Mouse (Mus musculus): ENCODE results near the gene Hcn2. TPM values are rescaled to one million over a fixed set of nuclear protein-coding genes. Genes with fewer than 3 reads are reported as not detected.

The Hcn2 gene
- total RNA-seq, 2 experiments from 2014 or later = not detected

- peak; percentile 48 for ATAC-seq (replicated peaks; ENCODE audit: poor library complexity)
Measured at GRCm38 (mm10) chr10:79768400-79768799, 52.0 kb downstream of the Hcn2 start.

DNA sequence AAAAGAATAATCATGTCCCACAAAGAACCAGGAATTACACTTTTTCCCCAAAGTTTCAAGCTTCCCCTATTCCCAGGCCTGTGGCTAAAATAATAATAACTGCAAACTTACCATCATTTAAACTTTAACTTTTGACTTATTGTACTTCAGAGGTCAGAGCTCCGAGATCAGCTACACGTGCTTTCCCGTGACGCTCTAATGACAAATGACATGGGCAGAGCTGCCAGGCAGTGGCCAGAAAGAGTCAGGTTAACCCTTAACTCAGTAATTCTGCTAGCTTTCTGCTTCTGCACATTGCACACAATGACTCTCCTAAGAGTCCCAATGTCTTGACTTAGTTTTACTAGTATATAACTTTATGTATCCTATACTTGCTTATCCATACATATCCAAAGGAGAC is 52.9 kb downstream of the Hcn2 start:
- ATAC-seq (replicated peaks; ENCODE audit: poor library complexity) = no peak

DNA sequence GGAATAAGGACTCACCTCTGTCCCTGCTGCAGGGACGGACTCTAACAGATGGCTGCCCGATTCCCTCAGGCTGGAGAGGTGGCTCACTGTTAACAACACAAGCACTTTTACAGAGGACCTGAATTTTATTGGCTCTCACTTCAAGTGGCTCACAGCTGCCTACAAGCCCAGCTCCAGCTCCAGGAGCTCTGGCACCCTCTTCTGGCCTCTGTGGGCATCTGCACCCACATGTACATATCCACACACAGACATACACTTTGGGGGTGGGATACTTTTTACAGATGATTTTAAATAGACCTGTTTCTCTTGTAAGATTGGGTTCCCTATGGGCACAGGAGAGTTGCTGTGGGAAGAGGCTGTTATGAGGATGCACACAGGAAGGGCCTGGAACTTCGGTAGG is 55.9 kb downstream of the Hcn2 start:
- ATAC-seq (replicated peaks; ENCODE audit: poor library complexity) = no peak

DNA sequence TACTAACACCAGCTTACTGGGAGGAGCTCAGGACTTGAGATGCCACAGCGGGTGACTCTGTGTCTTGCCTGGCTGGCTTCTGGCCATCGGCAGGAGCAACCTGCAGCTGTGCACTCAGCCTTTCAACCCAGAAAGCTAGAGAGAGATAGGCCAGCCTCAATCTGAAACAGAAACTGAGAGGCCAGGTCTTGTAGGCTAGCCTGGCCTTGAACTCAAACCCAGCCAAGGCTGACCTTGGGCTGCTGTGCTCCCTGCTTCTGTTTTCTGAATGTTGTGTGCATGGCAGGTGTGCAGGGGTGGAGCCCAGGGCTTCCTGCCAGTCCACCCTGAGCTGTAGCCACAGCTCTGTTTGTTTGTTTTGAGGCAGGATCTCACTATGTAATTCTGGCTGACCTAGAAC is 56.8 kb downstream of the Hcn2 start:
- no peak for ATAC-seq (replicated peaks; ENCODE audit: poor library complexity)

DNA sequence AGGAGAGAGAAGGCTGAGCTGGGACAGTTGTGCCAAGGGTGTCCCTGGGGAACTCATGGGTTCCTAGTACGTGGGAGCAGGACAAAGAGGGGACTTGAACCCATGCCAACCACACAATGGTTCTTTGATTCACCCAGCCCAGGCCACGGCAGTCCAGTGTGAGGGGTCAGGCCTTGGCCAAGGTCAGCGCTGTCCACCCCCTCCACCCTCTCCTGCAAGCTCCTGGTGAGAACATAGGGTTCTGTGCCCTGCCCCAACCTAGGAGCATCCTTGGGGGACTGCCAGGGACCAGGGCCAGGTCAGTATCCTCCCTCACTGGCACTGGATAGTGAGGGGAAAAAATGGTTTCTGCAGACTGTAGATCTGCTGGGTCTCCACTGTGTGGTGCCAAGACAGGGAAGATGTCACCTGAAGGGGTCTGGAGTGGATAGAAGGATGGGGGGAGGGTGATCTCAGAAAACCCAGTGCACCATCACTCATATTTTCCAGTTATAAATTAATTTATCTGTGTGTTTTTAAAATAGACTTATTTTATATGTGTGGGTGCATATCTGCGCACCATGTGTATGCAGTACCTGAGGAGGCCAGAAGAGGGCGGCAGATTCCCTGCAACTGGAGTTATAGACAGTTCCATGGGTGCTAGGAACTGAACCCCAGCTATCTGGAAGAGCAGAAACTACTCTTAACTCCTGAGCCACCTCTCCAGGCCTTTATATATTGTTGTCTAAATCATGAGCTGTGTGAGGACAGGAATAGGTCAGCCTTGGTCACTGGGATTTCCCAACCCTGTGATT is 58.2 kb downstream of the Hcn2 start:
- ATAC-seq (replicated peaks; ENCODE audit: poor library complexity) = no peak

GRCm38 (mm10) chr10:79777103-79777531 is 60.7 kb downstream of the Hcn2 start, which contains the start of gene Fstl3:
Gene Fstl3, plus strand, starts transcription at chr10:79777272.
- no peak for ATAC-seq (replicated peaks; ENCODE audit: poor library complexity)

DNA sequence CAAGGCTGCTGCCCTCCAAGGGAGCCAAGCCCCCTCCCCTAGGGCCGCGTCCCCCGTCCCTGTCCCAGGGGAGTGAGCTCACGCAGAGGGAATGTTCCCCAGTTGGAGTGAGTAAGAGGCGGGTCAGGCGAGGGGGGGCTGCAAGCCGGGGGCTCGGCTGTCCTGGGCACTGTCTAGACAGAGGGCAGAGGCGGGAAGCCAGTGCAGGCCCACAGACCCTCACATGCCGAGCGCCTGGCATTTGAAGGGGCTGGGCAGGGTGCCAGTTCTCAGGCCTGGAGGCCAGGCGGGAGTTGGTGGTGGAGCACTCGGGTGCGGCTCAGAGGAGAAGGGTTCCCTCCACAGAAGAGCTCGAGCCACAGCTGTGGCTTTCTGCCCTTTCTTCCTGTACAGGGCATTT is 61.6 kb downstream of the Hcn2 start:
- ATAC-seq (replicated peaks; ENCODE audit: poor library complexity) = no peak

- ATAC-seq (replicated peaks; ENCODE audit: poor library complexity) = no peak
Measured at GRCm38 (mm10) chr10:79779193-79779592, 62.8 kb downstream of the Hcn2 start.

DNA sequence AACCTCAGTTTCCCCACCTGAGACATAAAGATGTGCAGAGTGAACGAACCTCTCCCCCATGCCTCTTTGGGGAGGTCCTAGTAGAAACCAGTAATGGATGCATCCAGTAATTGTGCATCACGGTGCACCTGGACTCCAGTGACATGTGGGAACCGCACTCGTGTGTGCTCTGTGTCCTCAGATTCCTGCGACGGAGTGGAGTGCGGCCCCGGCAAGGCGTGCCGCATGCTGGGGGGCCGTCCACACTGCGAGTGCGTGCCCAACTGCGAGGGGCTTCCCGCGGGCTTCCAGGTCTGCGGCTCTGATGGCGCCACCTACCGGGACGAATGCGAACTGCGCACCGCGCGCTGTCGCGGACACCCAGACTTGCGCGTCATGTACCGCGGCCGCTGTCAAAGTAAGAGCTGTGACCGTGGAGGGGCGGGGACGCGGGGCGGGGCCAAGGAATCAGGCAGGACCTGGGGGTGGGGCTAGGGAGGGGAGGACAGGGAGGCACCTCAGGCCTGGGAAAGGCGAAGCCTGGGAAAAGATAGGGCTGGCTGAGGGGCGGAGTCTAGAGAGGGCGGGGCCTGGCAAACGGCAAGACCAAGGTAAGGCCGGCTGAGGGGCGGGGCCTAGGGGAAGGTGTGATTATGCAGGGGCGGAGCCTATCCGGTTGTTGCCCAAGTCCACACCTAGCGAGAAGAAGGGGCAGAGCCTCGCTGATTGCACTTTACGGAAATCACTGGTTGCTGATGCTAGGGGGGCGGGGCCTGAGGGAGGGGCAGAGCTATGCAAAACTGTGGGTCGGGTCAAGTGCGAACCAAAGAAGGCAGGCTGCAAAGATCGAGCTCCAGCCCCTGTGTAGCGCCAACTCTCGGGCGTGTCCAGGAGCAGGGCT is 63.6 kb downstream of the Hcn2 start:
- peak; percentile 71 for ATAC-seq (replicated peaks; ENCODE audit: poor library complexity)

DNA sequence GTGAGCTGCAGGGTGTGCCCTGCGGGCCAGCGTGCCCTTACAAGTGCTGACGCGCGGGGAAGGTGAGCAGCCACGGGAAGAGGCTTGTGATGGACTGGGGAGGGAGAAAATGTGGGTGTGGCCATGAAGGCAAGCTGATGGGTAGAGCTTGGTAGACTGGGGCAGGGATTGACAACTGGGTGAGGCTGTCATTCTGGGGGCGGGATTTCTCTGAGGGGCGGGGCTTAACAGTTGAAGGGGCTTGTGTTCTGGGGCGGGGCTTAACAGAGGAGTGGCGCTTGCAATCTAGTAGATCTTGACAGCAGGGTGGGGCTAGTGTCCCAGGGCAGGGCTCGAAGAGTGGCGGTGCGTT is 64.2 kb downstream of the Hcn2 start:
- ATAC-seq (replicated peaks; ENCODE audit: poor library complexity) = peak; percentile 61

- 0 out of 2 replicates have a peak, but pooled peaks have one; percentile 0 for ATAC-seq (replicated peaks; ENCODE audit: poor library complexity)
Measured at GRCm38 (mm10) chr10:79781139-79781538, 64.7 kb downstream of the Hcn2 start.

DNA sequence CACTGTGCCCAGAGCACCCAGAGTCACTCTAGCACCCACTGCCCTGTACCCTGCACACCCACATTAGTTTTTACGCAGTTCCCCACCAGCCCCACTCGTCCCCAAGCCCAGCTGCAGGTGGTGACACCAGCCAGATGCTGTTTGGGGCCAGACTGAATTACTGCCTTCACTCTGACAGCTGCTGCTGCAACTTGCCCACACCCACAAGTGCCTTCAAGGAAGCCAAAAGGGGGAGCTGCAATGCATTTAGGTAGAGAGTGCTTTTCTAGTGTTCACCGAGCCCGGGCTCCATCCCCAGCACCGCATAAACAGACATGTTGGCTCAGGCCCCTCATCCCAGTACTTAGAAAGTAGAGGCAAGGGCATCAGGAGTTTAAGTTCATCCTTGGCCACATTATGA is 65.5 kb downstream of the Hcn2 start:
- no peak for ATAC-seq (replicated peaks; ENCODE audit: poor library complexity)

DNA sequence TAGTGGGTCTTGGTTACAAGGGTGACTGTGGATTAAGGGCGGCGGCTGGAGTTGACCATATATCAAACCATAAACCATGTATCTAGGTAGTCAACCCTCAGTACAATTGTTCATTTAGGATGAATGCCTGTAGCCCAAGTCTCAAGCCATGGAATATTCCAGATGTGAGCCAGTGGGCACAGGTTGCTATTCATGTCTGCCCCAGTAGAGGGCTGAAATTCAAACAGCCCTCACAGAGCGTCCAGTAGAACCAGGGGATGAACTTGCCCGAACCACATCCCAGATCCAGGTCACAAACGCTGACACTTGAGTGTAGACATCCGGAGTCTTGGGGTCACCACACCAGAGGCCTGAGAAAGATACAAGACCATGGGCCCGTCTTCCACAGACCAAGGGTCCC is 66.6 kb downstream of the Hcn2 start:
- no peak for ATAC-seq (replicated peaks; ENCODE audit: poor library complexity)

- ATAC-seq (replicated peaks; ENCODE audit: poor library complexity) = no peak
Measured at GRCm38 (mm10) chr10:79783920-79784800, 67.7 kb downstream of the Hcn2 start.

Other genes starting within 250 kb of the Hcn2 start
- not detected in 2 replicates for gene Vmn2r83, start 247.9 kb upstream of the Hcn2 start, total RNA-seq (2015)
- not detected in 2 replicates for gene Vmn2r83, start 247.9 kb upstream of the Hcn2 start, total RNA-seq (2017)
- gene Plpp2, start 182.8 kb upstream of the Hcn2 start, total RNA-seq (2015) = 8.2 and 11.6 TPM in 2 replicates
- 2.7 and 5.3 TPM in 2 replicates for gene Plpp2, start 182.8 kb upstream of the Hcn2 start, total RNA-seq (2017)
- 7.4 and 9.1 TPM in 2 replicates for gene Mier2, start 161.4 kb upstream of the Hcn2 start, total RNA-seq (2015)
- 9.6 and 13.4 TPM in 2 replicates for gene Mier2, start 161.4 kb upstream of the Hcn2 start, total RNA-seq (2017)
- gene Theg, start 129.3 kb upstream of the Hcn2 start, total RNA-seq (2015) = not detected in 2 replicates
- gene Theg, start 129.3 kb upstream of the Hcn2 start, total RNA-seq (2017) = not detected in 2 replicates
- gene C2cd4c, start 102.6 kb upstream of the Hcn2 start, total RNA-seq (2015) = not detected in 2 replicates
- not detected in 2 replicates for gene C2cd4c, start 102.6 kb upstream of the Hcn2 start, total RNA-seq (2017)
- gene Shc2, start 78.7 kb upstream of the Hcn2 start, total RNA-seq (2015) = not detected in 2 replicates
- not detected in 2 replicates for gene Shc2, start 78.7 kb upstream of the Hcn2 start, total RNA-seq (2017)
- gene Odf3l2, start 70.9 kb upstream of the Hcn2 start, total RNA-seq (2015) = not detected in 2 replicates
- gene Odf3l2, start 70.9 kb upstream of the Hcn2 start, total RNA-seq (2017) = not detected in 2 replicates
- gene Madcam1, start 52.1 kb upstream of the Hcn2 start, total RNA-seq (2015) = not detected in 2 replicates
- not detected in 2 replicates for gene Madcam1, start 52.1 kb upstream of the Hcn2 start, total RNA-seq (2017)
- gene Tpgs1, start 47.3 kb upstream of the Hcn2 start, total RNA-seq (2015) = 8.3 and 10.2 TPM in 2 replicates
- 8.2 and 10.4 TPM in 2 replicates for gene Tpgs1, start 47.3 kb upstream of the Hcn2 start, total RNA-seq (2017)
- gene Cdc34, start 34.4 kb upstream of the Hcn2 start, total RNA-seq (2015) = 69.2 and 79.0 TPM in 2 replicates
- 154 and 169 TPM in 2 replicates for gene Cdc34, start 34.4 kb upstream of the Hcn2 start, total RNA-seq (2017)
- gene Gzmm, start 27.6 kb upstream of the Hcn2 start, total RNA-seq (2015) = 0.29 and 0.49 TPM in 2 replicates
- gene Gzmm, start 27.6 kb upstream of the Hcn2 start, total RNA-seq (2017) = 1.1 and 2.8 TPM in 2 replicates
- 441 and 471 TPM in 2 replicates for gene Bsg, start 12.1 kb upstream of the Hcn2 start, total RNA-seq (2015)
- 272 TPM in 2 replicates for gene Bsg, start 12.1 kb upstream of the Hcn2 start, total RNA-seq (2017)
- 36.9 and 46.9 TPM in 2 replicates for gene Polrmt, start 29.9 kb downstream of the Hcn2 start, total RNA-seq (2015)
- gene Polrmt, start 29.9 kb downstream of the Hcn2 start, total RNA-seq (2017) = 10.8 and 14.6 TPM in 2 replicates
- gene Fgf22, start 38.4 kb downstream of the Hcn2 start, total RNA-seq (2015) = not detected in 2 replicates
- gene Fgf22, start 38.4 kb downstream of the Hcn2 start, total RNA-seq (2017) = not detected in 2 replicates
- 55.6 and 63.0 TPM in 2 replicates for gene Rnf126, start 50.3 kb downstream of the Hcn2 start, total RNA-seq (2015)
- gene Rnf126, start 50.3 kb downstream of the Hcn2 start, total RNA-seq (2017) = 18.4 and 20.2 TPM in 2 replicates
- gene Fstl3, start 60.6 kb downstream of the Hcn2 start, total RNA-seq (2015) = 1.6 and 2.7 TPM in 2 replicates
- gene Fstl3, start 60.6 kb downstream of the Hcn2 start, total RNA-seq (2017) = 1.3 and 3.6 TPM in 2 replicates
- gene Prss57, start 74.3 kb downstream of the Hcn2 start, total RNA-seq (2015) = 160 and 189 TPM in 2 replicates
- 95.1 and 100.0 TPM in 2 replicates for gene Prss57, start 74.3 kb downstream of the Hcn2 start, total RNA-seq (2017)
- 65.3 and 71.4 TPM in 2 replicates for gene Palm, start 76.9 kb downstream of the Hcn2 start, total RNA-seq (2015)
- 43.4 and 53.4 TPM in 2 replicates for gene Palm, start 76.9 kb downstream of the Hcn2 start, total RNA-seq (2017)
- not detected in 2 replicates for gene Misp, start 104.4 kb downstream of the Hcn2 start, total RNA-seq (2015)
- 0.58 TPM in 1 of 2 replicates, not detected in the other for gene Misp, start 104.4 kb downstream of the Hcn2 start, total RNA-seq (2017)
- 218 and 262 TPM in 2 replicates for gene Ptbp1, start 137.8 kb downstream of the Hcn2 start, total RNA-seq (2015)
- 172 and 187 TPM in 2 replicates for gene Ptbp1, start 137.8 kb downstream of the Hcn2 start, total RNA-seq (2017)
- 3,382 and 3,510 TPM in 2 replicates for gene Prtn3, start 157.8 kb downstream of the Hcn2 start, total RNA-seq (2015)
- 738 and 1,001 TPM in 2 replicates for gene Prtn3, start 157.8 kb downstream of the Hcn2 start, total RNA-seq (2017)
- 39.0 and 41.2 TPM in 2 replicates for gene Plppr3, start 158.0 kb downstream of the Hcn2 start, total RNA-seq (2015)
- 93.9 and 96.9 TPM in 2 replicates for gene Plppr3, start 158.0 kb downstream of the Hcn2 start, total RNA-seq (2017)
- gene Elane, start 169.6 kb downstream of the Hcn2 start, total RNA-seq (2015) = 6,143 and 8,228 TPM in 2 replicates
- gene Elane, start 169.6 kb downstream of the Hcn2 start, total RNA-seq (2017) = 2,359 and 2,989 TPM in 2 replicates
- gene Cfd, start 174.2 kb downstream of the Hcn2 start, total RNA-seq (2015) = 0.49 and 0.56 TPM in 2 replicates
- 1.2 TPM in 1 of 2 replicates, not detected in the other for gene Cfd, start 174.2 kb downstream of the Hcn2 start, total RNA-seq (2017)
- gene Med16, start 192.3 kb downstream of the Hcn2 start, total RNA-seq (2015) = 13.9 and 14.4 TPM in 2 replicates
- gene Med16, start 192.3 kb downstream of the Hcn2 start, total RNA-seq (2017) = 22.1 and 24.8 TPM in 2 replicates
- gene Gm26602, start 194.2 kb downstream of the Hcn2 start, total RNA-seq (2015) = not detected in 2 replicates
- not detected in 2 replicates for gene Gm26602, start 194.2 kb downstream of the Hcn2 start, total RNA-seq (2017)
- gene Kiss1r, start 200.3 kb downstream of the Hcn2 start, total RNA-seq (2015) = 0.15 TPM in 2 replicates
- 0.25 and 1.3 TPM in 2 replicates for gene Kiss1r, start 200.3 kb downstream of the Hcn2 start, total RNA-seq (2017)
- gene R3hdm4, start 204.6 kb downstream of the Hcn2 start, total RNA-seq (2015) = 72.3 and 78.7 TPM in 2 replicates
- gene R3hdm4, start 204.6 kb downstream of the Hcn2 start, total RNA-seq (2017) = 35.1 and 50.7 TPM in 2 replicates
- 19.9 and 21.6 TPM in 2 replicates for gene Arid3a, start 210.4 kb downstream of the Hcn2 start, total RNA-seq (2015)
- 31.0 and 32.2 TPM in 2 replicates for gene Arid3a, start 210.4 kb downstream of the Hcn2 start, total RNA-seq (2017)
- gene Wdr18, start 243.5 kb downstream of the Hcn2 start, total RNA-seq (2015) = 36.8 and 57.4 TPM in 2 replicates
- 24.6 and 29.7 TPM in 2 replicates for gene Wdr18, start 243.5 kb downstream of the Hcn2 start, total RNA-seq (2017)